Mouse (Mus musculus) neural tube, embryonic 14.5 days (tissue): Measurements from ENCODE around the gene Bcl3. TPM values are rescaled to one million over a fixed set of nuclear protein-coding genes. Genes with fewer than 3 reads are reported as not detected.
A peak's percentile ranks its signal among the peaks of the same experiment; 100 is the strongest.

Source experiments
- ATAC-seq: fragments of 200-750 bp; cut with Nextera tagmentation; 2 replicates; pipeline ENCODE4 v1.8.0; 2017; ENCODE audit warnings: low read depth, mild to moderate bottlenecking, moderate TSS enrichment, moderate library complexity
- H3K27ac ChIP-seq: fragments of 300-500 bp; sonication (generic); 2 replicates; pipeline ENCODE4 v1.5.1; 2014; ENCODE audit warnings: low read depth, mild to moderate bottlenecking, control low read depth, low read length, moderate library complexity, mixed read lengths
- H3K27me3 ChIP-seq: fragments of 300-500 bp; sonication (generic); 2 replicates; pipeline ENCODE4 v1.6.1; 2014; ENCODE audit warnings: low read length; ENCODE audit not compliant: control insufficient read depth, insufficient read depth
- H3K36me3 ChIP-seq: fragments of 300-500 bp; sonication (generic); 2 replicates; pipeline ENCODE4 v1.6.1; 2014; ENCODE audit warnings: low read length, mixed read lengths; ENCODE audit not compliant: control insufficient read depth, insufficient read depth
- H3K4me1 ChIP-seq: fragments of 300-500 bp; sonication (generic); 2 replicates; pipeline ENCODE4 v1.6.1; 2014; ENCODE audit warnings: low read length; ENCODE audit not compliant: control insufficient read depth, insufficient read depth
- H3K4me2 ChIP-seq: fragments of 300-500 bp; sonication (generic); 2 replicates; pipeline ENCODE4 v1.6.1; 2014; ENCODE audit warnings: mild to moderate bottlenecking, low read depth, low read length, control low read depth
- H3K4me3 ChIP-seq: fragments of 300-500 bp; sonication (generic); 2 replicates; pipeline ENCODE4 v1.5.1; 2014; ENCODE audit warnings: low read depth, low read length, control low read depth, mixed read lengths
- H3K9ac ChIP-seq: fragments of 300-500 bp; sonication (generic); replicated peaks from 2 replicates; pipeline ENCODE4 v1.6.1; 2014; ENCODE audit warnings: low read depth, mild to moderate bottlenecking, control low read depth, low read length, mixed read lengths
- H3K9me3 ChIP-seq: fragments of 300-500 bp; sonication (generic); 2 replicates; pipeline ENCODE4 v1.6.1; 2016; ENCODE audit warnings: low read length; ENCODE audit not compliant: control insufficient read depth
- WGBS: fragments of 180-500 bp; shearing (Covaris S2); extraction: QIAGEN DNeasy Blood & Tissue Kit; methylation state at CpG from one replicate; pipeline ENCODE4 v1.1.7; 2014; 5-methylcytosine and 5-hydroxymethylcytosine counted together
- polyA plus RNA-seq: library from polyadenylated mRNA; unstranded; fragments of >200 nt; fragmentation: Nextera tagmentation; extraction: Ambion mirVana; gene quantifications from 2 replicates; pipeline ENCODE4 v1.2.1, GENCODE M21; 2014

Gene Bcl3
- polyA plus RNA-seq, 1 experiment from 2014 or later = 0.24 TPM

GRCm38 (mm10) chr7:19859740-19860139 lies 37.2 kb upstream of the Bcl3 start:
- Histone ChIP-seq H3K4me2 (no peak overlapping the region), H3K4me3 (no peak overlapping the region), H3K27me3 (no peaks in the 10 kb centered on the region), H3K9ac (no peak overlapping the region), H3K36me3 (no peaks in the 10 kb centered on the region), H3K9me3 (no peaks in the 10 kb centered on the region), H3K4me1 (no peaks in the 10 kb centered on the region), H3K27ac (no peak overlapping the region)
- no peak for ATAC-seq
- 75% methylated on average over 10 of the region's 10 CpGs for WGBS

DNA sequence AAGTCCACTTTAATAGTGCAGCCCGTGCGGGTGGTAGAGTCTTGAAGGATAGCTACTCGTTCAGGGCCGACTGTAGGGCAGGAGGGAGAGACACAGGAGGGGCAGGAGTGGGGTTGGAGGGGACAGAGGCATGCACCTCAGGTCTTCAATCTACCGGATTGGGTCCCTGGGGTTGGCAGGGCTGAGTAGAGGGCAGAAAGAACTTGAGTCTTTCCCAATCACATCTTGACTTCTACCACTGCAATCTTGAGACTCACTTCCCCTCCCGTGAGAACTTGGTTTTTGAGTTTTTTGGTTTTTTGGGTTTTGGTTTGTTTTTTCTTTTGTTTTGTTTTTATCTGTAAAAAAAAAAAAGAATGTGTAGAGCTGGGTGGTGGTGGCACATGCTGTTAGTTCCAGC lies 33.7 kb upstream of the Bcl3 start:
- no peaks in the 10 kb centered on the region for H3K4me1 ChIP-seq
- 89% methylated on average over 6 of the region's 6 CpGs for WGBS
- H3K9me3 ChIP-seq = no peaks in the 10 kb centered on the region
- H3K27ac ChIP-seq = no peak overlapping the region
- no peaks in the 10 kb centered on the region for H3K36me3 ChIP-seq
- no peaks in the 10 kb centered on the region for H3K27me3 ChIP-seq
- no peak overlapping the region for H3K4me2 ChIP-seq
- no peak for ATAC-seq
- H3K9ac ChIP-seq = no peak overlapping the region
- no peak overlapping the region for H3K4me3 ChIP-seq

DNA sequence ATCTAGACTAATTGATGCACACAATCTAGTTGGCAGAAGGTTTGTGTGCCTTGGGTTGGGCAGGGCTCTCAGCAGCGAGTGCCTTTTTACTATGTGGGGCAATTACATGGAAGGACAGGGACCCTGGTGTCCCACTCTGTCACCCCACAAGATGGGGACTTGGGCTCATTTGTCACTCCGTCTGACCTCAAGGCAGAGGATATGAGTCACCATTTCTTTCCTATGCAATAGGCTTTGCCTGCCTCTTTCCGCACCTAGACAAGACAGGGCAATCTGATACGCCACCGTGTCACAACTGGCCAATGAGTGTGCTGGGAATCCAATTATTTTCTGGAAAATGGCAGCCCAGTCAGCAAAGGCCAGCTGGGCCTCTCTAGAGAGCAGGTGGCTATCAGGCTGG lies 33.1 kb upstream of the Bcl3 start:
- WGBS = 87% methylated on average over 5 of the region's 5 CpGs
- Histone ChIP-seq H3K9me3 (no peaks in the 10 kb centered on the region), H3K4me1 (no peaks in the 10 kb centered on the region), H3K27ac (no peak overlapping the region), H3K9ac (no peak overlapping the region), H3K4me3 (no peak overlapping the region), H3K4me2 (no peak overlapping the region), H3K27me3 (no peaks in the 10 kb centered on the region), H3K36me3 (no peaks in the 10 kb centered on the region)
- ATAC-seq = no peak

- H3K4me3 ChIP-seq = no peak overlapping the region
- ATAC-seq = no peak
- 92% methylated on average over 20 of the region's 20 CpGs for WGBS
- H3K9ac ChIP-seq = no peak overlapping the region
- H3K4me2 ChIP-seq = no peak overlapping the region
- no peaks in the 10 kb centered on the region for H3K9me3 ChIP-seq
- no peaks in the 10 kb centered on the region for H3K27me3 ChIP-seq
- H3K36me3 ChIP-seq = no peaks in the 10 kb centered on the region
- H3K27ac ChIP-seq = no peak overlapping the region
- no peaks in the 10 kb centered on the region for H3K4me1 ChIP-seq
Measured at GRCm38 (mm10) chr7:19853526-19853925, 31.0 kb upstream of the Bcl3 start.

GRCm38 (mm10) chr7:19851858-19852570 lies 29.4 kb upstream of the Bcl3 start, which contains the start of gene Gm19345:
TSS of gene Gm19345 (plus strand) at chr7:19852003.
- H3K36me3 ChIP-seq = no peaks in the 10 kb centered on the region
- H3K4me2 ChIP-seq = peak within 1 kb of the TSS; percentile 43
- H3K27ac ChIP-seq = no peak within 1 kb of the TSS
- H3K9me3 ChIP-seq = no peaks in the 10 kb centered on the region
- WGBS = 3% methylated on average over 27 of the region's 33 CpGs
- H3K27me3 ChIP-seq = no peaks in the 10 kb centered on the region
- peak; percentile 91 for ATAC-seq
- peak within 1 kb of the TSS; percentile 31 for H3K4me3 ChIP-seq
- no peaks in the 10 kb centered on the region for H3K4me1 ChIP-seq
- H3K9ac ChIP-seq = peak within 1 kb of the TSS; percentile 39

DNA sequence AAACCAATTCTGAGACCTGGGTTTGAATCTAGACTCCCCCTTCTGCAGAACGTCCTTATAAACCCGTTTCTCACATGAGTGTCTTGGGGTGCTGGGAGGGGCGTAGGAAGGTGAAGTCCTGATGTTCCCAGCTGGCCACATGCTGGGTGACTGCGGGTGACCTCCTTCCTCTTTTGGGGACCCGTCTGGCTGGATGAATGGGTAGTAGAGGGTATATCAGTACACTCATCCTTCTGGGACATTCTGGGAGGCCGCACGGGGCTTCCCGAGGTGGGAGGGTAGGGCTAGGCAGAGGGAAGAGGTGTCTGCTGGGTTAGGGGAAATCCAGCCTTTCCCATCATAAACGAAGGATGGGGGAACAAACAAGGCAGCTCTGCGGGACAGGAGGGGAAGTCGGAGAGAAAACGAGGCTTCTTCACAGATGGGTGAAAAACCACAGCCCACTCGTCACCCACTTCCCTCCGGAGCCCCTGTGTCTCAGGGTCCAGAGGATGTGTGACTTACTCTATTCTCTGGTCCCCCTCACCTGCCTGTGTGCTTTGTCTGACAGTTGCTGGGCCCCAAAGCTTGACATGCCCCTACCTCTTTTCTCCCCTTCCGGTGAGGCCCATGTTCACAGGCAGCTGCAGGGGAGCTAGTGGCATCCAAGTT lies 22.1 kb upstream of the Bcl3 start:
- no peaks in the 10 kb centered on the region for H3K36me3 ChIP-seq
- H3K27ac ChIP-seq = no peak overlapping the region
- no peak overlapping the region for H3K9ac ChIP-seq
- WGBS = 67% methylated on average over 15 of the region's 15 CpGs
- no peak for ATAC-seq
- H3K4me1 ChIP-seq = no peaks in the 10 kb centered on the region
- no peaks in the 10 kb centered on the region for H3K9me3 ChIP-seq
- no peak overlapping the region for H3K4me2 ChIP-seq
- H3K4me3 ChIP-seq = no peak overlapping the region
- no peaks in the 10 kb centered on the region for H3K27me3 ChIP-seq

DNA sequence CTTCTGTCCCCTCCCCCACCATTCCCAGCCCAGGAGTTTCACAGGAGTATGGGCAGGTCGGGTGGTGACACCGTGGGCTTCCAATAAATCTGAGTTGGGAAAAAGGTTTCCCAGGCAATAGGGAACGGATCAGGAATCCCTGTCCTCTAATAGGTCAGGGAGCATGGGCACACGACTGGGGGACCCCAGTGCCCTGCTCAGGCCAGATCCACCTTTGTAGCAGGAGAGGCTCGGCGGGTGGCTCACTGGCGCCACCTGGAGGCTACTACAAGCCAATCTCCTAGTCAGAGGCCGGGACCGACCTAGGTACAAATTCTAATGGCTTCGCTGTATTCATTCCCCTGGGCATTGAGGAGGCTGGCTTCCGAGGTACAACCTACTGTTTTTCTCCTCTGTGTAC lies 21.0 kb upstream of the Bcl3 start:
- no peaks in the 10 kb centered on the region for H3K9me3 ChIP-seq
- no peak overlapping the region for H3K4me3 ChIP-seq
- no peak overlapping the region for H3K9ac ChIP-seq
- 4% methylated on average over 11 of the region's 11 CpGs for WGBS
- H3K4me2 ChIP-seq = no peak overlapping the region
- H3K27me3 ChIP-seq = no peaks in the 10 kb centered on the region
- no peaks in the 10 kb centered on the region for H3K4me1 ChIP-seq
- no peaks in the 10 kb centered on the region for H3K36me3 ChIP-seq
- no peak overlapping the region for H3K27ac ChIP-seq
- peak; percentile 84; the same call in 1 of the 2 replicates for ATAC-seq

DNA sequence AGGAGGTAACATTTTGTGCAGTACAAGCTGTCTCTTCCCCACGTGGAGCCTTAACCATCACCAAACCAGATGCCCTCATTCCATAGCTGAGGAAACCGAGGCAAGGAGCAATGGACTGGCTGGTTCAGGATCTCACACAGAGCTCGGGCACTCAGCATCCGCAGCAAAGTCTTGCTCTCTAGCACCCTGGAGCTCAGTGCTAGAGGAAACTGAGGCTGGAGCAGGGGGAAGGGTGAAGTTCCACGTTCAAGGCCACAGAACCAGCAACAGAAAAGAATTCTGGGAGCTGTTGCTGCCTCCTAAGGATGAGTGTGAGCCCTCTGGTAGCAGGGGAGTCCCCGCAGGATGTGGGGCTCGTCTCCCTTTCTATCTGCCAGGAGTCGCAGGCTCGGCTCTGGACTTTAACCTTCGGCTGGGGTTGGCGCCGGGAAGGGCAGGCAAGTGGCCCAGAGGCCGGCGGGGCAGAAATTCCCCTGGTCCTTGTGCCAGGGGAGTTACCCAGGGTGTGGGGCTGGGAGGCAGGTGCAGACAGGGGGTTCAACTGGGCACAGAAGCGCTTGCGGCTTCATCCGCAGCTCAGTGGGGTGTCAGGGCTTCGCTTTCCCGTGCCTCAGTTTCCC lies 20.4 kb upstream of the Bcl3 start:
- H3K9me3 ChIP-seq = no peaks in the 10 kb centered on the region
- no peak for ATAC-seq
- 35% methylated on average over 19 of the region's 19 CpGs for WGBS
- no peak overlapping the region for H3K9ac ChIP-seq
- H3K4me1 ChIP-seq = no peaks in the 10 kb centered on the region
- no peaks in the 10 kb centered on the region for H3K27me3 ChIP-seq
- H3K4me2 ChIP-seq = no peak overlapping the region
- H3K36me3 ChIP-seq = no peaks in the 10 kb centered on the region
- no peak overlapping the region for H3K4me3 ChIP-seq
- no peak overlapping the region for H3K27ac ChIP-seq
